Mouse (Mus musculus): Measurements from ENCODE around the gene Ddb1. TPM values are rescaled to one million over a fixed set of nuclear protein-coding genes. Genes with fewer than 3 reads are reported as not detected.

The Ddb1 gene
- total and polyA plus RNA-seq, 2 experiments from 2014 or later = 137 to 298 TPM

- ATAC-seq (ENCODE audit: insufficient read depth, low read depth) (peak; percentile 77), DNase-seq (ENCODE audit: low spot score) (peak; percentile 69)
- Histone ChIP-seq H3K4me3 (ENCODE audit: low read depth, low read length) (peak overlapping the region; percentile 40), H3K9ac (replicated peaks; ENCODE audit: low read depth, low read length) (peak overlapping the region; percentile 30), H3K36me3 (replicated peaks; ENCODE audit: control insufficient read depth, insufficient read depth, low read length) (peaks cover 10% of the 10 kb centered on the region; the same call in 1 of the 2 replicates), H3K27ac (ENCODE audit: low read depth) (no peak overlapping the region), H3K9me3 (replicated peaks; ENCODE audit: control insufficient read depth, low read length) (no peaks in the 10 kb centered on the region), H3K4me2 (ENCODE audit: low read depth, low read length) (peak overlapping the region; percentile 83), H3K4me1 (ENCODE audit: control insufficient read depth, insufficient read depth) (peaks cover 15% of the 10 kb centered on the region), H3K27me3 (ENCODE audit: control insufficient read depth, insufficient read depth, low read length) (no peaks in the 10 kb centered on the region)
- 3% methylated on average over 21 of the region's 21 CpGs for WGBS
- no peak for TF ChIP-seq EP300 (IDR thresholded peaks at IDR 0.05; ENCODE audit: low read depth)
- TF ChIP-seq CTCF (IDR thresholded peaks at IDR 0.05; ENCODE audit: low read depth) = no peak
These were observed 29.8 kb downstream of the Ddb1 start for GRCm38 (mm10) chr19:10634872-10635318.

GRCm38 (mm10) chr19:10637840-10638239 lies 32.7 kb downstream of the Ddb1 start:
- H3K4me2 ChIP-seq (ENCODE audit: low read depth, low read length) = no peak overlapping the region
- H3K9me3 ChIP-seq (replicated peaks; ENCODE audit: control insufficient read depth, low read length) = no peaks in the 10 kb centered on the region
- 50% methylated on average over 7 of the region's 7 CpGs for WGBS
- no peak overlapping the region for H3K27ac ChIP-seq (ENCODE audit: low read depth)
- TF ChIP-seq CTCF (IDR thresholded peaks at IDR 0.05; ENCODE audit: low read depth) = no peak
- TF ChIP-seq EP300 (IDR thresholded peaks at IDR 0.05; ENCODE audit: low read depth) = no peak
- no peak overlapping the region for H3K4me3 ChIP-seq (ENCODE audit: low read depth, low read length)
- H3K27me3 ChIP-seq (ENCODE audit: control insufficient read depth, insufficient read depth, low read length) = no peaks in the 10 kb centered on the region; the same call in 1 of the 2 replicates
- H3K4me1 ChIP-seq (ENCODE audit: control insufficient read depth, insufficient read depth) = peaks cover 15% of the 10 kb centered on the region
- DNase-seq (ENCODE audit: low spot score) = no peak
- no peak overlapping the region for H3K9ac ChIP-seq (replicated peaks; ENCODE audit: low read depth, low read length)
- no peak for ATAC-seq (ENCODE audit: insufficient read depth, low read depth)
- no peaks in the 10 kb centered on the region for H3K36me3 ChIP-seq (replicated peaks; ENCODE audit: control insufficient read depth, insufficient read depth, low read length)

- no peak overlapping the region for H3K4me3 ChIP-seq (ENCODE audit: low read depth, low read length)
- H3K9me3 ChIP-seq (replicated peaks; ENCODE audit: control insufficient read depth, low read length) = no peaks in the 10 kb centered on the region
- H3K9ac ChIP-seq (replicated peaks; ENCODE audit: low read depth, low read length) = no peak overlapping the region
- H3K27me3 ChIP-seq (ENCODE audit: control insufficient read depth, insufficient read depth, low read length) = no peaks in the 10 kb centered on the region; the same call in 1 of the 2 replicates
- ATAC-seq (ENCODE audit: insufficient read depth, low read depth) = no peak
- H3K4me1 ChIP-seq (ENCODE audit: control insufficient read depth, insufficient read depth) = peaks cover 2% of the 10 kb centered on the region
- 6% methylated on average over 5 of the region's 5 CpGs for WGBS
- TF ChIP-seq CTCF (IDR thresholded peaks at IDR 0.05; ENCODE audit: low read depth) = no peak
- no peak for TF ChIP-seq EP300 (IDR thresholded peaks at IDR 0.05; ENCODE audit: low read depth)
- no peak for DNase-seq (ENCODE audit: low spot score)
- H3K36me3 ChIP-seq (replicated peaks; ENCODE audit: control insufficient read depth, insufficient read depth, low read length) = no peaks in the 10 kb centered on the region
- no peak overlapping the region for H3K4me2 ChIP-seq (ENCODE audit: low read depth, low read length)
- H3K27ac ChIP-seq (ENCODE audit: low read depth) = no peak overlapping the region
These were observed 35.0 kb downstream of the Ddb1 start for GRCm38 (mm10) chr19:10640080-10640479.

GRCm38 (mm10) chr19:10640589-10641378 lies 35.7 kb downstream of the Ddb1 start:
- no peak overlapping the region for H3K4me3 ChIP-seq (ENCODE audit: low read depth, low read length)
- no peak for TF ChIP-seq EP300 (IDR thresholded peaks at IDR 0.05; ENCODE audit: low read depth)
- TF ChIP-seq CTCF (IDR thresholded peaks at IDR 0.05; ENCODE audit: low read depth) = no peak
- no peaks in the 10 kb centered on the region; the same call in 1 of the 2 replicates for H3K27me3 ChIP-seq (ENCODE audit: control insufficient read depth, insufficient read depth, low read length)
- H3K4me2 ChIP-seq (ENCODE audit: low read depth, low read length) = no peak overlapping the region
- no peaks in the 10 kb centered on the region for H3K9me3 ChIP-seq (replicated peaks; ENCODE audit: control insufficient read depth, low read length)
- no peak overlapping the region for H3K9ac ChIP-seq (replicated peaks; ENCODE audit: low read depth, low read length)
- no peak for DNase-seq (ENCODE audit: low spot score)
- no peak for ATAC-seq (ENCODE audit: insufficient read depth, low read depth)
- 48% methylated on average over 13 of the region's 13 CpGs for WGBS
- no peaks in the 10 kb centered on the region for H3K4me1 ChIP-seq (ENCODE audit: control insufficient read depth, insufficient read depth)
- no peak overlapping the region for H3K27ac ChIP-seq (ENCODE audit: low read depth)
- H3K36me3 ChIP-seq (replicated peaks; ENCODE audit: control insufficient read depth, insufficient read depth, low read length) = no peaks in the 10 kb centered on the region

DNA sequence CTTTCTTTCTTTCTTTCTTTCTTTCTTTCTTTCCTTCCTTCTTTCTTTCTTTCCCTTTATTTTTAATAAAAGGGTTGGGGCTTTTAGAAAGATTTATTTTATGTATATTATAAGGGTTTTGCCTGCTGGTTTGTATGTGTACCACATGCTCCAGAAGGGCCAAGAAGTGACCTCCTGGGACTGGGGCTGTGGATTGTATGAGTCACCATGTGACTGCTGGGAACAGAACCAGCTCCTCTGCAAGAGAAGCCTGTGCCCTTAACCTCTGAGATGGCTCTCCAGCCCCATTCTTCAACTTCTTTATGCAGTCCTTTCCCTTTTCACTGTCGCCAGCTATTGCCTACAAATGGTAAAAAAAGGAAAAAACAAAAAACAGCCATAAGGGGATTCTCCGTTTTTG lies 40.5 kb downstream of the Ddb1 start:
- Histone ChIP-seq H3K4me3 (ENCODE audit: low read depth, low read length) (no peak overlapping the region), H3K36me3 (replicated peaks; ENCODE audit: control insufficient read depth, insufficient read depth, low read length) (no peaks in the 10 kb centered on the region), H3K27ac (ENCODE audit: low read depth) (no peak overlapping the region), H3K4me1 (ENCODE audit: control insufficient read depth, insufficient read depth) (no peaks in the 10 kb centered on the region), H3K9ac (replicated peaks; ENCODE audit: low read depth, low read length) (no peak overlapping the region), H3K27me3 (ENCODE audit: control insufficient read depth, insufficient read depth, low read length) (peaks cover 5% of the 10 kb centered on the region), H3K9me3 (replicated peaks; ENCODE audit: control insufficient read depth, low read length) (no peaks in the 10 kb centered on the region), H3K4me2 (ENCODE audit: low read depth, low read length) (no peak overlapping the region)
- TF ChIP-seq CTCF (IDR thresholded peaks at IDR 0.05; ENCODE audit: low read depth) (no peak), EP300 (IDR thresholded peaks at IDR 0.05; ENCODE audit: low read depth) (no peak)
- 79% methylated on average over 2 of the region's 2 CpGs for WGBS
- ATAC-seq (ENCODE audit: insufficient read depth, low read depth) = no peak
- no peak for DNase-seq (ENCODE audit: low spot score)
